Mouse (Mus musculus) bone marrow, adult 2 months (tissue): ENCODE measurements around the gene Ift80. TPM values are rescaled to one million over a fixed set of nuclear protein-coding genes. Genes with fewer than 3 reads are reported as not detected.
"Not testable (repeated sequence)": the region's sequence is repeated elsewhere in the genome, so short reads cannot be mapped to it uniquely, and the experiment has no call there.

Experiments
- H3K27ac ChIP-seq: fragments of 200-500 bp; 2 replicates; pipeline ENCODE4 v1.5.1; 2012; ENCODE audit warnings: low read depth, mild to moderate bottlenecking, control low read depth, inconsistent platforms, low read length; ENCODE audit not compliant: control insufficient read depth, poor library complexity, insufficient read depth
- H3K4me1 ChIP-seq: fragments of 200-500 bp; 2 replicates; pipeline ENCODE4 v1.6.1; 2011; ENCODE audit warnings: low read length; ENCODE audit not compliant: control insufficient read depth, insufficient read depth
- H3K4me3 ChIP-seq: fragments of 200-500 bp; replicated peaks from 2 replicates; pipeline ENCODE3; 2011; ENCODE audit warnings: mild to moderate bottlenecking, low read depth, low read length, control low read depth; ENCODE audit not compliant: control insufficient read depth
- CTCF ChIP-seq: fragments of 200-500 bp; IDR thresholded peaks from 2 replicates; pipeline ENCODE4 v1.5.1; 2011; ENCODE audit warnings: low read length, control low read depth; ENCODE audit not compliant: control insufficient read depth, insufficient read depth
- POLR2A ChIP-seq: fragments of 200-500 bp; IDR thresholded peaks from 2 replicates; pipeline ENCODE4 v1.6.1; 2011; ENCODE audit warnings: low read depth, mild to moderate bottlenecking, control low read depth, low read length, borderline replicate concordance; ENCODE audit not compliant: control insufficient read depth
- WGBS: fragments of 180-500 bp; shearing (Covaris S2); methylation state at CpG from one replicate; pipeline ENCODE4 v1.1.7; 2018; 5-methylcytosine and 5-hydroxymethylcytosine counted together
- polyA plus RNA-seq: library from polyadenylated mRNA; stranded (reverse); fragments of >200 nt; gene quantifications from 2 replicates; pipeline ENCODE4 v1.2.4, GENCODE M21; 2011; ENCODE audit warnings: low replicate concordance; ENCODE audit not compliant: missing spikeins, insufficient read depth, insufficient read length

The Ift80 gene
- polyA plus RNA-seq, 1 experiment: 17.3 TPM

DNA sequence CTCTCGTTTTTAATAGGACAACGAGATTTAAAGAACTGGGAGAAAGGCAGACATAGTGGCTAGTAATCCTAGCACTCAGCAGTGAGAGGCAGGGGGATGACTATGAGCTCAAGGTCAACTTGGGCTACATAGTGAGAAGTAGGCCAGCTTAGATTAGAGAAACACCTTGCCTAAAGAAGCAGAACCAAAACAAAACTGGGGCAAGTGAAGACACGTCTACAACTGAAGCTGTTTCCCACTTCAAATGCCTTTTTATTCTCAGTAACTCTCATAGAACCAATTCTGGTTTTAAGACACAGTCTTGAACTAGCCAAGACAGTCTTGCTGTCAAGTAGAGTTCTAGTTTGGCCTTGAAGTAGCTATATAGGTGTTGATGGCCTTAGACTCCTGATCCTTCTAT lies 67.7 kb downstream of the Ift80 start:
- Histone ChIP-seq H3K27ac (no peak overlapping the region), H3K4me3 (no peak overlapping the region), H3K4me1 (no peaks in the 10 kb centered on the region)
- no peak for TF ChIP-seq POLR2A
- no peak for TF ChIP-seq CTCF
- 86% methylated on average over 3 of the region's 3 CpGs for WGBS

DNA sequence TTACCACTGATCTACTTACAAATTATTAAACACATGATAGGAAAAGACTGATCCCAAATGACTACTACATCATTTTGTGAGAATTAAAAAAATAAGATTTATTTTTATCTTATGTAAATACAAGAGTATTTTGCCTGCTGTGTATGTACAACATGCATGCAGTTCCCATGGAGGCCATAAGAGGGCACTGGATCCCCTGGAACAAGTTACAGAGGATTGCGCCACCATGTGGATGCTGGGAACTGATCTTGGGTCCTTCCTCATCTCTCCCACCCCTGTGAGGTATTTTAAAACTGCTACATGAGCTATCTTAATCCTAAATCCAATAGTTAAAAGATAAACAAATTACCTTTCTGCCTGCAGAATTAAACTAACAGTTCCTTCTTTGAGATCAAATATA lies 68.9 kb downstream of the Ift80 start:
- H3K27ac ChIP-seq: no peak overlapping the region
- TF ChIP-seq CTCF (peak; percentile 57), POLR2A (no peak)
- no peak overlapping the region for H3K4me3 ChIP-seq
- H3K4me1 ChIP-seq: no peaks in the 10 kb centered on the region
- 89% methylated on average over 1 of the region's 1 CpGs for WGBS

GRCm38 (mm10) chr3:68934259-68934658 lies 70.1 kb downstream of the Ift80 start:
- Histone ChIP-seq H3K4me3 (no peak overlapping the region), H3K4me1 (peaks cover 1% of the 10 kb centered on the region; the same call in 1 of the 2 replicates), H3K27ac (no peak overlapping the region)
- whole genome bisulfite sequencing: 69% methylated on average over 7 of the region's 7 CpGs
- TF ChIP-seq CTCF: no peak
- no peak for TF ChIP-seq POLR2A

DNA sequence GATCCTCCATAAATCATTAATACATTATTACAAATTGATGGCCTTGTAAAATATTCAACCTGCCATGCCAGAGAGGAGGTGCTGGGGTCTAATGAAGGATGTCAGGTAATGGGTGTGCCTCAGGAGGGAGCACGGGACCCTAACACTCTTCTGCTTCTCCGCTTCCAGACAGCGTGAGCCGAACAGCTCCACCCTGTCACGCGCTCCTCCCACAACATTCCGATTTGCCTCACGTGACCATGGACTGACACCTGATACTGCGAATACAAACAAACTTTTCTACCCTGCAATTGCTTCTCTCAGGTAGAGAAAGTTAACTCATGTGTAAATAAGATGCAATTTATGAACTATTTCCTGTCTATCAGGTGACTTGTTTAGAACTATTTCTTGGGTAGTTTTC lies 75.8 kb downstream of the Ift80 start:
- H3K27ac ChIP-seq: no peak overlapping the region
- TF ChIP-seq POLR2A (no peak), CTCF (no peak)
- WGBS: 96% methylated on average over 9 of the region's 9 CpGs
- no peak overlapping the region for H3K4me3 ChIP-seq
- H3K4me1 ChIP-seq: peaks cover 1% of the 10 kb centered on the region; the same call in 1 of the 2 replicates

- no peak overlapping the region for H3K4me3 ChIP-seq
- no peak for TF ChIP-seq POLR2A
- no peak for TF ChIP-seq CTCF
- no peaks in the 10 kb centered on the region for H3K4me1 ChIP-seq
- WGBS: 78% methylated on average over 4 of the region's 4 CpGs
- no peak overlapping the region for H3K27ac ChIP-seq
These were observed 96.9 kb downstream of the Ift80 start for GRCm38 (mm10) chr3:68907509-68907908.

- Histone ChIP-seq H3K27ac (no peak overlapping the region), H3K4me3 (no peak overlapping the region), H3K4me1 (no peaks in the 10 kb centered on the region)
- no peak for TF ChIP-seq POLR2A
- no peak for TF ChIP-seq CTCF
- 51% methylated on average over 2 of the region's 2 CpGs for WGBS
These were observed 99.2 kb downstream of the Ift80 start for GRCm38 (mm10) chr3:68904902-68905778.

GRCm38 (mm10) chr3:68902636-68903035 lies 101.7 kb downstream of the Ift80 start:
- WGBS: 97% methylated on average over 20 of the region's 20 CpGs
- not testable (repeated sequence) for H3K4me1 ChIP-seq, H3K27ac ChIP-seq, H3K4me3 ChIP-seq

DNA sequence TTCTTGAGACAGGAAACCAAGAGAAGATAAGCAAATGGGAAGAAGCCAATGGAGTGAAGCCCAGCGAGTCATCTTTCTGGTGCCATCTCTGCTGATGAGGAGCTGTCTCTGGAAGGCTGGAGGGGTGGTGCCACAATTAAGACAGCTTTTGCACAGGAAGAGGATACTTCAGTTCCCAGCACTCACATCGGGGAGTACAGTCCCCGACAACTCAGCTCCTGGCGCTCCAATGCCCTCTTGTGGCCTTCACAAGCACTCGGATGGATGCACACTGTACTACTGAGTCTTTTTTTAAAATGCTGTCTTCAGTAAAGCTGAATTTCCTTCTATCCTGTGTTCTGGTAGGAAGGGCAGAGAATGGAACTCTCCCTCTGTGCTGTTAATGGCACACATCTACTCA lies 107.2 kb downstream of the Ift80 start:
- Histone ChIP-seq H3K4me3 (no peak overlapping the region), H3K27ac (no peak overlapping the region), H3K4me1 (no peaks in the 10 kb centered on the region)
- 83% methylated on average over 5 of the region's 5 CpGs for WGBS
- TF ChIP-seq POLR2A (no peak), CTCF (no peak)

GRCm38 (mm10) chr3:68895426-68895825 lies 108.9 kb downstream of the Ift80 start:
- no peak overlapping the region for H3K27ac ChIP-seq
- no peak overlapping the region for H3K4me3 ChIP-seq
- 92% methylated on average over 4 of the region's 4 CpGs for WGBS
- no peaks in the 10 kb centered on the region for H3K4me1 ChIP-seq
- TF ChIP-seq POLR2A (no peak), CTCF (no peak)
